In genomic region chr6:47813257-47813878, GRCm38 (mm10) we compare ENCODE assay signal across 8 mouse cellular contexts. TPM values are rescaled to one million over a fixed set of nuclear protein-coding genes. Genes with fewer than 3 reads are reported as not detected.
DNase-seq lines count a peak whose midpoint lies in the region; ATAC-seq lines count a peak whose summit lies in the region.

TSS of gene Pdia4 (minus strand) at chr6:47813430.

- 0% methylated on average over 44 of the region's 44 CpGs for WGBS in heart, embryonic 10.5 days
- under 1% methylated on average over 44 of the region's 44 CpGs for whole genome bisulfite sequencing in kidney, embryonic 15.5 days

- peak within 1 kb of the TSS; percentile 94 for H3K27ac ChIP-seq in heart, embryonic 10.5 days
- H3K27ac ChIP-seq in kidney, embryonic 15.5 days = peak within 1 kb of the TSS; percentile 99

- DNase-seq in B cell, adult 2 months = peak; percentile 98
- peak; percentile 99 for DNase-seq in brain, adult 2 months (ENCODE audit: low read depth, low spot score)
- DNase-seq in heart, embryonic 10.5 days (ENCODE audit: low spot score) = peak; percentile 100
- DNase-seq in liver = peak; percentile 96
- DNase-seq in spleen, postnatal 4 days (ENCODE audit: low spot score in 2 of 2) = peak; percentile 96

- H3K4me3 ChIP-seq in heart, embryonic 10.5 days = peak within 1 kb of the TSS; percentile 87
- H3K4me3 ChIP-seq in kidney, embryonic 15.5 days (replicated peaks) = peak within 1 kb of the TSS; percentile 86

- H3K4me2 ChIP-seq in kidney, embryonic 15.5 days = peak within 1 kb of the TSS; percentile 76

- H3K36me3 ChIP-seq in heart, embryonic 10.5 days = no peaks in the 10 kb centered on the region
- peaks cover 8% of the 10 kb centered on the region; the same call in 1 of the 2 replicates for H3K36me3 ChIP-seq in kidney, embryonic 15.5 days

- H3K4me1 ChIP-seq in heart, embryonic 10.5 days = peaks cover 24% of the 10 kb centered on the region
- peaks cover 32% of the 10 kb centered on the region for H3K4me1 ChIP-seq in kidney, embryonic 15.5 days

- ATAC-seq in erythroblast, adult 5-6 weeks (replicated peaks; ENCODE audit: low FRiP score, poor library complexity, severe bottlenecking) = peak; percentile 95
- ATAC-seq in kidney, embryonic 15.5 days (replicated peaks; ENCODE audit: low FRiP score) = peak; percentile 99
- ATAC-seq in monocyte, adult 5-6 weeks (replicated peaks; ENCODE audit: insufficient number of reproducible peaks, low FRiP score, low TSS enrichment, poor library complexity, severe bottlenecking) = peak; percentile 97

- H3K9ac ChIP-seq in kidney, embryonic 15.5 days = peak within 1 kb of the TSS; percentile 88

- no peaks in the 10 kb centered on the region for H3K27me3 ChIP-seq in heart, embryonic 10.5 days (ENCODE audit: insufficient read depth, poor library complexity, severe bottlenecking)
- H3K27me3 ChIP-seq in kidney, embryonic 15.5 days = no peaks in the 10 kb centered on the region

- no peaks in the 10 kb centered on the region for H3K9me3 ChIP-seq in heart, embryonic 10.5 days
- H3K9me3 ChIP-seq in kidney, embryonic 15.5 days (replicated peaks) = no peaks in the 10 kb centered on the region

RNA-seq across cellular contexts. Expression of gene Pdia4, which starts in this region (rescaled TPM):
- total RNA-seq in erythroblast, adult 5-6 weeks (2015; ENCODE audit: low replicate concordance) = 18.4 and 22.8 TPM in 2 replicates
- 33.5 and 45.1 TPM in 2 replicates for total RNA-seq in erythroblast, adult 5-6 weeks (2017; ENCODE audit: low replicate concordance)
- polyA plus RNA-seq in heart, embryonic 10.5 days (2016; fragmentation: Nextera tagmentation; extraction: Ambion mirVana) = 232 and 268 TPM in 2 replicates
- polyA plus RNA-seq in kidney, embryonic 15.5 days (2015; fragmentation: Nextera tagmentation; extraction: Ambion mirVana) = 353 TPM in 2 replicates
- total RNA-seq in monocyte, adult 5-6 weeks (2017) = 164 to 238 TPM (median 188 TPM) in 3 replicates

Comparison
In these comparisons a context has a peak if more than half of its experiments do, and no peak if none do; other contexts are left out.
1. Peak in every context shown above with its lines: DNase-seq, ATAC-seq, H3K4me3 ChIP-seq and H3K27ac ChIP-seq.